Mouse (Mus musculus) thymus, postnatal 0 days (tissue): ENCODE data around the gene Cda. TPM values are rescaled to one million over a fixed set of nuclear protein-coding genes. Genes with fewer than 3 reads are reported as not detected.
A peak's percentile ranks its signal among the peaks of the same experiment; 100 is the strongest.

ENCODE experiments used
- DNase-seq: peaks from one replicate; pipeline ENCODE4 v3.0.0-alpha.2; 2015; ENCODE audit warnings: low spot score
- microRNA-seq: library from miRNA; unstranded; fragments of <30 nt; microRNA quantifications from one replicate; pipeline ENCODE4, GENCODE M21; 2016; ENCODE audit warnings: borderline number of aligned reads
- polyA plus RNA-seq: library from polyadenylated mRNA; unstranded; fragments of >200 nt; fragmentation: Nextera tagmentation; extraction: Ambion mirVana; gene quantifications from 2 replicates; pipeline ENCODE4 v1.2.1, GENCODE M21; 2015

The Cda gene
- polyA plus RNA-seq, 1 experiment from 2014 or later, result 0.55 TPM

GRCm38 (mm10) chr4:138310311-138310910 is 57.4 kb downstream of the Cda start:
- DNase-seq, result no peak

- DNase-seq, result no peak
These were observed 60.1 kb downstream of the Cda start for GRCm38 (mm10) chr4:138307739-138308138.

GRCm38 (mm10) chr4:138307025-138307424 is 60.8 kb downstream of the Cda start:
- DNase-seq, result no peak

GRCm38 (mm10) chr4:138304340-138305104 is 63.3 kb downstream of the Cda start, which contains the start of gene Ddost:
Gene Ddost (plus strand): TSS chr4:138304730.
- DNase-seq, result peak; percentile 97

- no peak for DNase-seq
These were observed 64.0 kb downstream of the Cda start for GRCm38 (mm10) chr4:138303742-138304141.

- no peak for DNase-seq
These were observed 64.8 kb downstream of the Cda start for GRCm38 (mm10) chr4:138303011-138303410.

GRCm38 (mm10) chr4:138301271-138301780 is 66.5 kb downstream of the Cda start:
- DNase-seq, result no peak

GRCm38 (mm10) chr4:138293949-138294550 is 73.7 kb downstream of the Cda start:
- no peak for DNase-seq

GRCm38 (mm10) chr4:138293261-138293948 is 74.4 kb downstream of the Cda start:
- DNase-seq, result no peak

- DNase-seq, result no peak
These were observed 75.8 kb downstream of the Cda start for GRCm38 (mm10) chr4:138292028-138292427.

GRCm38 (mm10) chr4:138288691-138289090 is 79.1 kb downstream of the Cda start:
- no peak for DNase-seq

Small RNA genes within 50 kb of the gene (microRNA-seq; reads per million reads assigned to microRNA genes)
- not detected for gene Gm27646
- 1.7 reads per million for gene Mir7019

Other genes with a start within 250 kb of the Cda start
- 155 and 173 TPM in 2 replicates for gene Hp1bp3, start 151.7 kb downstream of the Cda start, polyA plus RNA-seq
- gene Sh2d5, start 117.6 kb downstream of the Cda start, polyA plus RNA-seq, result 0.61 and 0.66 TPM in 2 replicates
- 0.60 and 0.78 TPM in 2 replicates for gene Kif17, start 117.6 kb downstream of the Cda start, polyA plus RNA-seq
- gene Ddost, start 63.3 kb downstream of the Cda start, polyA plus RNA-seq, result 196 and 200 TPM in 2 replicates
- 74.3 and 98.4 TPM in 2 replicates for gene Pink1, start 41.7 kb downstream of the Cda start, polyA plus RNA-seq
- 0.14 and 0.26 TPM in 2 replicates for gene Fam43b, start 28.5 kb upstream of the Cda start, polyA plus RNA-seq
- 13.7 and 17.7 TPM in 2 replicates for gene Mul1, start 66.7 kb upstream of the Cda start, polyA plus RNA-seq
- gene Camk2n1, start 86.3 kb upstream of the Cda start, polyA plus RNA-seq, result 0.36 and 0.47 TPM in 2 replicates